Mouse (Mus musculus): ENCODE measurements around the gene Prrc2b. TPM values are rescaled to one million over a fixed set of nuclear protein-coding genes. Genes with fewer than 3 reads are reported as not detected.

Gene Prrc2b
- polyA plus RNA-seq, 1 experiment from 2014 or later, result 48.2 TPM

- Histone ChIP-seq H3K4me3 (no peak overlapping the region), H3K9me3 (0 out of 2 replicates have a peak, but pooled peaks cover 4% of the 10 kb centered on the region), H3K36me3 (replicated peaks) (peaks cover 26% of the 10 kb centered on the region), H3K27ac (0 out of 2 replicates have a peak overlapping the region, but pooled peaks have one; percentile 72), H3K27me3 (ENCODE audit: poor library complexity, severe bottlenecking) (no peaks in the 10 kb centered on the region), H3K4me1 (peaks cover 84% of the 10 kb centered on the region)
- no peak for DNase-seq (ENCODE audit: extremely low spot score, low spot score)
- WGBS, result 83% methylated on average over 6 of the region's 6 CpGs
These were observed 4.7 kb downstream of the Prrc2b start for GRCm38 (mm10) chr2:32155614-32156013.

GRCm38 (mm10) chr2:32156645-32157044 is 5.8 kb downstream of the Prrc2b start:
- WGBS, result 75% methylated on average over 10 of the region's 10 CpGs
- Histone ChIP-seq H3K4me3 (peak overlapping the region; percentile 5; the same call in 1 of the 2 replicates), H3K27ac (peak overlapping the region; percentile 72), H3K4me1 (peaks cover 82% of the 10 kb centered on the region), H3K36me3 (replicated peaks) (peaks cover 36% of the 10 kb centered on the region), H3K9me3 (peaks cover 10% of the 10 kb centered on the region; the same call in 1 of the 2 replicates), H3K27me3 (ENCODE audit: poor library complexity, severe bottlenecking) (no peaks in the 10 kb centered on the region)
- no peak for DNase-seq (ENCODE audit: extremely low spot score, low spot score)

- peak; percentile 36 for DNase-seq (ENCODE audit: extremely low spot score, low spot score)
- no peaks in the 10 kb centered on the region for H3K27me3 ChIP-seq (ENCODE audit: poor library complexity, severe bottlenecking)
- peak overlapping the region; percentile 72 for H3K27ac ChIP-seq
- peaks cover 12% of the 10 kb centered on the region; the same call in 1 of the 2 replicates for H3K9me3 ChIP-seq
- H3K4me1 ChIP-seq, result peaks cover 77% of the 10 kb centered on the region
- peaks cover 43% of the 10 kb centered on the region for H3K36me3 ChIP-seq (replicated peaks)
- WGBS, result 22% methylated on average over 4 of the region's 4 CpGs
- peak overlapping the region; percentile 5; the same call in 1 of the 2 replicates for H3K4me3 ChIP-seq
These were observed 6.4 kb downstream of the Prrc2b start for GRCm38 (mm10) chr2:32157328-32157727.

- H3K4me1 ChIP-seq, result peaks cover 68% of the 10 kb centered on the region
- peaks cover 17% of the 10 kb centered on the region; the same call in 1 of the 2 replicates for H3K9me3 ChIP-seq
- no peaks in the 10 kb centered on the region for H3K27me3 ChIP-seq (ENCODE audit: poor library complexity, severe bottlenecking)
- H3K27ac ChIP-seq, result peak overlapping the region; percentile 48; the same call in 1 of the 2 replicates
- WGBS, result 77% methylated on average over 12 of the region's 12 CpGs
- DNase-seq (ENCODE audit: extremely low spot score, low spot score), result no peak
- peaks cover 55% of the 10 kb centered on the region for H3K36me3 ChIP-seq (replicated peaks)
- no peak overlapping the region for H3K4me3 ChIP-seq
These were observed 7.8 kb downstream of the Prrc2b start for GRCm38 (mm10) chr2:32158616-32159239.

GRCm38 (mm10) chr2:32160525-32160924 is 9.6 kb downstream of the Prrc2b start:
- H3K27ac ChIP-seq, result no peak overlapping the region
- H3K4me1 ChIP-seq, result peaks cover 68% of the 10 kb centered on the region
- no peak overlapping the region for H3K4me3 ChIP-seq
- no peaks in the 10 kb centered on the region for H3K27me3 ChIP-seq (ENCODE audit: poor library complexity, severe bottlenecking)
- DNase-seq (ENCODE audit: extremely low spot score, low spot score), result no peak
- peaks cover 60% of the 10 kb centered on the region for H3K36me3 ChIP-seq (replicated peaks)
- peaks cover 17% of the 10 kb centered on the region; the same call in 1 of the 2 replicates for H3K9me3 ChIP-seq
- 94% methylated on average over 3 of the region's 3 CpGs for WGBS

GRCm38 (mm10) chr2:32160967-32161366 is 10.1 kb downstream of the Prrc2b start:
- H3K27me3 ChIP-seq (ENCODE audit: poor library complexity, severe bottlenecking), result no peaks in the 10 kb centered on the region
- H3K9me3 ChIP-seq, result peaks cover 17% of the 10 kb centered on the region; the same call in 1 of the 2 replicates
- H3K4me3 ChIP-seq, result no peak overlapping the region
- no peak for DNase-seq (ENCODE audit: extremely low spot score, low spot score)
- no peak overlapping the region for H3K27ac ChIP-seq
- H3K36me3 ChIP-seq (replicated peaks), result peaks cover 61% of the 10 kb centered on the region
- H3K4me1 ChIP-seq, result peaks cover 68% of the 10 kb centered on the region
- WGBS, result 79% methylated on average over 5 of the region's 5 CpGs

- 97% methylated on average over 8 of the region's 8 CpGs for whole genome bisulfite sequencing
- H3K9me3 ChIP-seq, result peaks cover 17% of the 10 kb centered on the region; the same call in 1 of the 2 replicates
- peaks cover 55% of the 10 kb centered on the region for H3K36me3 ChIP-seq (replicated peaks)
- H3K4me3 ChIP-seq, result no peak overlapping the region
- no peaks in the 10 kb centered on the region for H3K27me3 ChIP-seq (ENCODE audit: poor library complexity, severe bottlenecking)
- no peak for DNase-seq (ENCODE audit: extremely low spot score, low spot score)
- H3K27ac ChIP-seq, result no peak overlapping the region
- H3K4me1 ChIP-seq, result peaks cover 68% of the 10 kb centered on the region
These were observed 11.2 kb downstream of the Prrc2b start for GRCm38 (mm10) chr2:32162102-32162501.

GRCm38 (mm10) chr2:32162646-32163045 is 11.8 kb downstream of the Prrc2b start:
- peaks cover 55% of the 10 kb centered on the region for H3K36me3 ChIP-seq (replicated peaks)

GRCm38 (mm10) chr2:32163057-32163456 is 12.2 kb downstream of the Prrc2b start:
- no peak overlapping the region for H3K27ac ChIP-seq
- H3K36me3 ChIP-seq (replicated peaks), result peaks cover 55% of the 10 kb centered on the region
- no peak for DNase-seq (ENCODE audit: extremely low spot score, low spot score)
- WGBS, result 92% methylated on average over 3 of the region's 3 CpGs
- peaks cover 17% of the 10 kb centered on the region; the same call in 1 of the 2 replicates for H3K9me3 ChIP-seq
- no peaks in the 10 kb centered on the region for H3K27me3 ChIP-seq (ENCODE audit: poor library complexity, severe bottlenecking)
- no peak overlapping the region for H3K4me3 ChIP-seq
- peaks cover 68% of the 10 kb centered on the region for H3K4me1 ChIP-seq

More at GRCm38 (mm10) chr2:32162646-32163045, 11.8 kb downstream of the Prrc2b start:
- Histone ChIP-seq H3K9me3 (peaks cover 17% of the 10 kb centered on the region; the same call in 1 of the 2 replicates), H3K27me3 (ENCODE audit: poor library complexity, severe bottlenecking) (no peaks in the 10 kb centered on the region), H3K27ac (no peak overlapping the region), H3K4me1 (peaks cover 68% of the 10 kb centered on the region), H3K4me3 (no peak overlapping the region)
- WGBS, result 79% methylated on average over 4 of the region's 4 CpGs
- DNase-seq (ENCODE audit: extremely low spot score, low spot score), result no peak

- H3K9me3 ChIP-seq, result peaks cover 17% of the 10 kb centered on the region; the same call in 1 of the 2 replicates
- no peak overlapping the region for H3K27ac ChIP-seq
- no peak for DNase-seq (ENCODE audit: extremely low spot score, low spot score)
- WGBS, result 83% methylated on average over 12 of the region's 12 CpGs
- H3K4me3 ChIP-seq, result no peak overlapping the region
- peaks cover 68% of the 10 kb centered on the region for H3K4me1 ChIP-seq
- no peaks in the 10 kb centered on the region for H3K27me3 ChIP-seq (ENCODE audit: poor library complexity, severe bottlenecking)
- H3K36me3 ChIP-seq (replicated peaks), result peaks cover 53% of the 10 kb centered on the region
These were observed 13.6 kb downstream of the Prrc2b start for GRCm38 (mm10) chr2:32164503-32164902.

- no peak overlapping the region for H3K4me3 ChIP-seq
- peaks cover 14% of the 10 kb centered on the region; the same call in 1 of the 2 replicates for H3K9me3 ChIP-seq
- no peak overlapping the region for H3K27ac ChIP-seq
- WGBS, result 92% methylated on average over 11 of the region's 11 CpGs
- no peaks in the 10 kb centered on the region for H3K27me3 ChIP-seq (ENCODE audit: poor library complexity, severe bottlenecking)
- H3K36me3 ChIP-seq (replicated peaks), result peaks cover 49% of the 10 kb centered on the region
- H3K4me1 ChIP-seq, result peaks cover 69% of the 10 kb centered on the region
- DNase-seq (ENCODE audit: extremely low spot score, low spot score), result no peak
These were observed 14.3 kb downstream of the Prrc2b start for GRCm38 (mm10) chr2:32165040-32165800.

GRCm38 (mm10) chr2:32166581-32166980 is 15.7 kb downstream of the Prrc2b start:
- peak; percentile 43 for DNase-seq (ENCODE audit: extremely low spot score, low spot score)
- WGBS, result 11% methylated on average over 10 of the region's 10 CpGs
- Histone ChIP-seq H3K4me3 (peak overlapping the region; percentile 37), H3K27ac (peak overlapping the region; percentile 81), H3K27me3 (ENCODE audit: poor library complexity, severe bottlenecking) (no peaks in the 10 kb centered on the region), H3K9me3 (peaks cover 7% of the 10 kb centered on the region; the same call in 1 of the 2 replicates), H3K4me1 (peaks cover 77% of the 10 kb centered on the region), H3K36me3 (replicated peaks) (peaks cover 36% of the 10 kb centered on the region)

Data from forebrain, embryonic 10.5 days (tissue).